Mouse (Mus musculus) kidney, embryonic 16.5 days (tissue): ENCODE results near the gene Olfr1513. TPM values are rescaled to one million over a fixed set of nuclear protein-coding genes. Genes with fewer than 3 reads are reported as not detected.
A peak's percentile ranks its signal among the peaks of the same experiment; 100 is the strongest.

Experiments used
- ATAC-seq: fragments of 200-750 bp; cut with Nextera tagmentation; 2 replicates; pipeline ENCODE4 v1.8.0; 2017; ENCODE audit warnings: moderate TSS enrichment; ENCODE audit not compliant: low FRiP score, low TSS enrichment
- H3K27ac ChIP-seq: fragments of 300-500 bp; sonication (generic); 2 replicates; pipeline ENCODE4 v1.5.1; 2014; ENCODE audit warnings: low read length
- H3K27me3 ChIP-seq: fragments of 300-500 bp; sonication (generic); 2 replicates; pipeline ENCODE4 v1.6.1; 2014; ENCODE audit warnings: low read length, control low read depth, mixed read lengths; ENCODE audit not compliant: insufficient read depth
- H3K36me3 ChIP-seq: fragments of 300-500 bp; sonication (generic); 2 replicates; pipeline ENCODE4 v1.6.1; 2014; ENCODE audit warnings: low read length, control low read depth, mixed read lengths; ENCODE audit not compliant: insufficient read depth
- H3K4me1 ChIP-seq: fragments of 300-500 bp; sonication (generic); 2 replicates; pipeline ENCODE4 v1.6.1; 2014; ENCODE audit warnings: low read length, control low read depth, mixed read lengths; ENCODE audit not compliant: insufficient read depth
- H3K4me2 ChIP-seq: fragments of 300-500 bp; sonication (generic); replicated peaks from 2 replicates; pipeline ENCODE4 v1.6.1; 2014; ENCODE audit warnings: low read depth, low read length
- H3K4me3 ChIP-seq: fragments of 300-500 bp; sonication (generic); 2 replicates; pipeline ENCODE4 v1.5.1; 2014; ENCODE audit warnings: mild to moderate bottlenecking, low read length
- H3K9ac ChIP-seq: fragments of 300-500 bp; sonication (generic); replicated peaks from 2 replicates; pipeline ENCODE4 v1.6.1; 2014; ENCODE audit warnings: low read length
- H3K9me3 ChIP-seq: fragments of 300-500 bp; sonication (generic); 2 replicates; pipeline ENCODE4 v1.6.1; 2016; ENCODE audit warnings: low read length, control low read depth
- WGBS: fragments of 180-500 bp; shearing (Covaris S2); extraction: QIAGEN DNeasy Blood & Tissue Kit; methylation state at CpG from one replicate; pipeline ENCODE4 v1.1.7; 2014; 5-methylcytosine and 5-hydroxymethylcytosine counted together
- polyA plus RNA-seq: library from polyadenylated mRNA; unstranded; fragments of >200 nt; fragmentation: Nextera tagmentation; extraction: Ambion mirVana; gene quantifications from 2 replicates; pipeline ENCODE4 v1.2.1, GENCODE M21; 2015

The Olfr1513 gene
- polyA plus RNA-seq, 1 experiment from 2014 or later: not detected

DNA sequence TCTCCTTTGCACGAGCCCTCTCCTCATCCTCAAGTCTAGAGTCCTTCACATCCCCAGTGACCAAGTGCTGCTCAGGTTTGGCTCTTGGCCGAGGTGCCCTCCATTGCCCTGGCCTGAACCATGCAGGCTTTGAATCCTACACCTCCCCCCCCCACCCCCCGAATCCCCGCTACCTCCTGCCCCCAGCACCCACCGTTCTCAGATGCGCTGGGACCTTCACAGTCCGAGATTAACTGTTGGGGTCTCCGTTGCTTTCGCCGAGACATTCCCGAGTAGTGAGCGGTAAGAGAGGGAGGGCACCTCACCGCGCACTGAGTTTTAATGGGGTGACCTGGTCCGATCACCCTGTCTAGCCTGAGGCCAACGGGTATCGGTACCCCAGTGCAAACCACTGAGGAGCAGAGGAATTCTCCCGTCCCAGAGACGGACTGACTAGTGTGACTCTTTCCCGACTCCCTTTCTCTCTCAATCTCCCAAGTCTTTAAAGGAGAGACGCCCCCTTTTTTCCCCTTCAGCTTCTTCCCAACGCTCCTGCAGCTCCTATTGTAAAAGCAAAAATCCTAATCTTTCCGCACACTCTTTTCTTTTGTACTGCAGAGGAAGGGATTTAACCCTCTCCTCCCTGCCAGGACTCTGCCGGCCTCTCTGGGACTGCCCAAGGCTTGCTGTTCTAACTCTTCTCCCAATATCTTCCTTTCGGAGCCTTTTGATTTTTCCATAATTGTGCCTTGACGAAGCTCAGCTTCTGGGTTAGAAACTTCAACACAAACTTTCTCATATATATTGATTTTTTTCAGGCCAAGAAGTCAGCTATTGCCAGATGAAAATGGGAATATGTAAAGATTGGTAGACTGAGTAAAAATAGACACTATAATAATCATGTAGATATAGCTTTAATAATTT, 28.0 kb downstream of the Olfr1513 start, which contains the start of gene Sall2:
Sall2 (minus strand) TSS at position 853 of the 903 bp plus-strand sequence.
- Histone ChIP-seq H3K27ac (no peak within 1 kb of the TSS), H3K27me3 (peaks cover 20% of the 10 kb centered on the region), H3K4me2 (peak within 1 kb of the TSS; percentile 70), H3K4me1 (peaks cover 9% of the 10 kb centered on the region; the same call in 1 of the 2 replicates), H3K4me3 (peak within 1 kb of the TSS; percentile 43), H3K9ac (peak within 1 kb of the TSS; percentile 61), H3K9me3 (no peaks in the 10 kb centered on the region), H3K36me3 (no peaks in the 10 kb centered on the region)
- 0 out of 2 replicates have a peak, but pooled peaks have one; percentile 46 for ATAC-seq
- 1% methylated on average over 26 of the region's 26 CpGs for WGBS

DNA sequence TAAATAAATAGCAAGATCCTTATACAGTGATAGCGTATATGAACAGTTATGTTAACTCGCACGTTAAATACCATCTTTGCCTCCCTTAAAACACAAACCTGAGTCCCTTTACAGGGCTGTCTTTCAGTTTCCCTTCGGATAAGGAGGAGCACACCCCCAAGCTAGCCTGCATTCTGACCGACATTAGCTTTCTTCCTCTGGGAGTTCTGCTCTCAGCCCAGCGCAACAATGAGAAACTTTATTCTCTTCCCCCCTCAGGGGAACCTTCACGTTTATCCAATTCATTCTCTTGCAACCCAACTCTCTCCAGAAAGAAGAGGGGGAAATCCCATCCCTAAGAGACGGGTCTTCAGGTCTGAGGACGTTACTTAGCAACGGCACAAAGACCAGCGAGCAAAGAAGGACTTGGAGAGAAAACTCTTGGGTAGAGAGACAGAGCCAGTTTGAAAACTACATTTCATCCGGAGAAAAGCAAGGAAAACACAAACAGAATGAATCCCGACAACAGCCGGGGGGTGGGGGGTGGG, 28.8 kb downstream of the Olfr1513 start:
- H3K36me3 ChIP-seq: no peaks in the 10 kb centered on the region
- WGBS: 4% methylated on average over 14 of the region's 14 CpGs
- H3K4me2 ChIP-seq: peak overlapping the region; percentile 70
- peaks cover 20% of the 10 kb centered on the region for H3K27me3 ChIP-seq
- ATAC-seq: no peak
- H3K4me3 ChIP-seq: peak overlapping the region; percentile 43
- H3K9me3 ChIP-seq: no peaks in the 10 kb centered on the region
- peaks cover 9% of the 10 kb centered on the region; the same call in 1 of the 2 replicates for H3K4me1 ChIP-seq
- H3K27ac ChIP-seq: no peak overlapping the region
- peak overlapping the region; percentile 61 for H3K9ac ChIP-seq

DNA sequence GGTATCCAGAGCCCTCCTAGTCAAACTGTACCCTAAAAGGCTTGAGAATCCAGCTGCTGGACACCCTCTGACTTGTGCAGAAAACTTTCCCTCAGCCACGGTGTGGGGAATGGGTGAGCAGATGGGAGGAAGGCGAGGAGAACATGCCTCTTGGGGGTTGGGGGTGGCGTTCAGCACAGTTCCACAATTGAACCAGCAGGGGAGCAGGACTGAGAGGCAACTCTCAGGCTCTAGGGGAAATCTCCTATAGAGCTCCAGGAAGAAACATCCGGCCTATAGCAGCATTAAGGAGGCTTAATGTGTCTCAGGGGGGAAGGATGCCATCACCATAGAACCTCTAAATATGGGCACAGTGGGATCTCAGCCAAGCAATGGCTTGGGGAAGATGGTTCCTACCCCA, 30.3 kb downstream of the Olfr1513 start:
- H3K4me3 ChIP-seq: no peak overlapping the region
- H3K36me3 ChIP-seq: no peaks in the 10 kb centered on the region
- peaks cover 20% of the 10 kb centered on the region for H3K27me3 ChIP-seq
- H3K9me3 ChIP-seq: no peaks in the 10 kb centered on the region
- peaks cover 9% of the 10 kb centered on the region; the same call in 1 of the 2 replicates for H3K4me1 ChIP-seq
- WGBS: 20% methylated on average over 4 of the region's 4 CpGs
- H3K9ac ChIP-seq: no peak overlapping the region
- no peak overlapping the region for H3K4me2 ChIP-seq
- no peak overlapping the region for H3K27ac ChIP-seq
- ATAC-seq: no peak

DNA sequence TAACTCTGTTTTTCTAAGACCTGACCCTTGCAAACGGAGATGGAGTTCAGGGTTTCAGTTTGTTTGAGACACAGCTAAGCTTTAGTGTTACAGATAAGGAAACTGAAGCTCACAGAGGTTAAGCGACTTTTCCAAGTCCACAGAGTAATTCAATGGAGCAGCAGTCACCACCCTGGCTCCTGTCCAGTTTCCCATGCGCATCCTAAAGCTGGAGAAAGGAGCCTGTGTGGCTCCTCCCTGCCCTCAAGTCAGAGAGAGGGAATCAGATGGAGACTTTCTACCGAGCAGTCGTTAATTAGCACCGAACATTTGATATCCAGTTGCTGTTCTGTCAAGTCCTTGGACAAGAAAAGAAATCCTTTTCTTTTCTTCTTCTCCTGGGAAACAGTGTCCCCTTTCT, 36.8 kb downstream of the Olfr1513 start:
- WGBS: 21% methylated on average over 6 of the region's 6 CpGs

DNA sequence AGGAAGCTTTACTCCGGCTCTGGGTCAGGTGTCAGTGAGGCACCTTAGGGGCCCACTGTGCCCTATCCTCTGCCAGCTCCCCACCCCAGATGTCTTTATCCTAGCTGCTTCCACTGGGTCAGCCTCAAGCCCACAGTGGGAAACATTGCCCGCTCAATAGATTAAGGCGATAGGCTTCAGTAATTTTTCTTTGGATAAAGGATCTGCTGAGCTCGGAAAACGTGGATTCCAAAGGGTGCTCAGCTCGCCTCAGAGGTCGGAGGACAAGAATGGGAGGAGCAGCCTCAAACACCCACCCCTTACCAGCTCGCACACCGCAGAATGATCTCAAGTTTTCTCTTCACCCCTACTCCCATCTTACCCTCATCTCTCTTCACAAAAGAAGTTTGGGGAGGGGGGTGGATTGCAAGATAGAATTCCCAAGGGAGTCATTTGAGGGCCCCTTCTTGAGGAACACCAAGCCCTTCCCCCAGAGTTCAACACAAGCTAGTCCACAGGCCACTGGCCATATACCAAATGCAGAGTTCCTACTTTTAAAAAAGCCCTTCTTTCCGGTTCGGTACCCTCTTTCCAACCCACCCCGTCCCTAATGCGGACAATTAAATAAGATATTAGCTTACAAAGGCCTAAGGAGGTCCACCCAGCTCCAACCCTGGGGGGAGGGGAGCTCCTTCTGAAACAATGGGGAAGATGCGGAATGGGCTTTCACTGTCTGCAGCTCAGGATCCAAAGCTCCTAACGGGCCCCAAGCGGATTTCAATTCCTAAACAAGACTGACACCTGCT, 39.6 kb downstream of the Olfr1513 start:
- peak; percentile 86 for ATAC-seq
- H3K4me1 ChIP-seq: peaks cover 37% of the 10 kb centered on the region
- H3K27me3 ChIP-seq: no peaks in the 10 kb centered on the region
- peak overlapping the region; percentile 97 for H3K27ac ChIP-seq
- H3K9me3 ChIP-seq: no peaks in the 10 kb centered on the region
- 7% methylated on average over 16 of the region's 16 CpGs for WGBS
- peak overlapping the region; percentile 72 for H3K4me2 ChIP-seq
- H3K9ac ChIP-seq: peak overlapping the region; percentile 94
- peaks cover 33% of the 10 kb centered on the region for H3K36me3 ChIP-seq
- H3K4me3 ChIP-seq: peak overlapping the region; percentile 88

More for the DNA sequence above, 36.8 kb downstream of the Olfr1513 start:
- Histone ChIP-seq H3K4me2 (no peak overlapping the region), H3K4me1 (peaks cover 17% of the 10 kb centered on the region), H3K9ac (no peak overlapping the region), H3K36me3 (peaks cover 6% of the 10 kb centered on the region), H3K27me3 (no peaks in the 10 kb centered on the region), H3K9me3 (no peaks in the 10 kb centered on the region), H3K4me3 (no peak overlapping the region), H3K27ac (no peak overlapping the region)
- ATAC-seq: no peak

DNA sequence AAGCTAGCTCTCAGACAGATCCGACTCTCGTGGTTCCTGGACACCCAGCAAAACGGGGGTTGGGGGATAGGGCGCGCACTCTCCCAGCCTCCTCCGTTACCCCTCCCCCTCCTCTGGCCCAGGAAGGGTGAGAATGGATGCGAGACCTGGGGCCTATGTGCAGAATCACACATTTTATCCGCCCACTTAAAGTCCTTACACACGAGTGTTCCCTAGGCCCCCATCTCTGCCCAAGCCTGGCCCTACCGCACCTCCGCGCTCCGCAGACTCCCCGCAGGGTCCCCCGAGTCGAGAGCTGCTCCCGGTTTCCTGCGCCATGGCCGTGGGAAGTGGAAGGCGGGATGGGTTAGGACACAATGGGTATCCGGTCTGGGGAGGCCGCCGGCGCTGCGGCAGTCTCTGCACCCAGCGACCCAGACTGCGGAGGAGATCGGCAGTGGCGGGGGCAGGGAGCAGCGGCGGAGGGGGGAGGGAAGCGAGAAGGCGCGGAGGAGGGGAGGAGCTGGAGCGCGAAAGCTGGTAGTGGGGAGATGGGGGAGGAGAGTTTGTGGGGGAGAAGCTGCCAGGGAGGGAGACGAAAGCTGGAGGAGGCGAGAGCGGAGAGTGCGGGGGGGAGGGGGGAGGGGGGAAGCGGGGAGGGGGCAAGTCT, 40.3 kb downstream of the Olfr1513 start:
- ATAC-seq: peak; percentile 87
- peaks cover under 1% of the 10 kb centered on the region; the same call in 1 of the 2 replicates for H3K9me3 ChIP-seq
- H3K27ac ChIP-seq: peak overlapping the region; percentile 97
- H3K4me3 ChIP-seq: peak overlapping the region; percentile 88
- H3K27me3 ChIP-seq: no peaks in the 10 kb centered on the region
- 0% methylated on average over 27 of the region's 41 CpGs for WGBS
- H3K9ac ChIP-seq: peak overlapping the region; percentile 94
- H3K4me1 ChIP-seq: peaks cover 39% of the 10 kb centered on the region
- H3K36me3 ChIP-seq: peaks cover 40% of the 10 kb centered on the region
- peak overlapping the region; percentile 72 for H3K4me2 ChIP-seq

DNA sequence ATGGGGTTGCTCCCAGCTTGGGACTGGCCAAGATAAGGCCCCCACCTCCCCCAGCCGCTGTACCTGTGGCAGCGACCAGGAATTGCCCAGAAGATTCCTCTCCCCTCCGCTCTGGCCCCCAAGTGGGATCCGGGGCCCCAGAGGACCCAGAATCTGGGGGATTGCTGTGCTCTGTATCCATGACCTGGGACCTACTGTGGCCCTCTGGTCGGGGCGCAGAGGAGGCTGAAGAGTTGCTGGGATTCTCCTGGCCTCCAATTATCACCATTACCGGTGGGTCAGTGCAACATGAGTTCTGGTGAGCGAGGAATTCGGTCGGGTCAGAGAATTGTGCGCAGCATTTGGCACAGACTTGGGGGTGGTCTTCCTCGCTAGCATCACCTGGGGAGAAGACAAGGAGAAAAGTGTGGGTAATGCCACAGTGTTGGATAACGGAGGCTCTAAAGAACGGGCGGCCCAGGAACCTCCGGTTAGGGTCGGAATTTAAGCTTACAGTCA, 40.9 kb downstream of the Olfr1513 start:
- ATAC-seq: no peak; the same call in 1 of the 2 replicates
- Histone ChIP-seq H3K27me3 (no peaks in the 10 kb centered on the region), H3K9ac (peak overlapping the region; percentile 94), H3K4me3 (peak overlapping the region; percentile 88), H3K27ac (peak overlapping the region; percentile 97), H3K36me3 (peaks cover 46% of the 10 kb centered on the region), H3K4me1 (peaks cover 39% of the 10 kb centered on the region), H3K9me3 (peaks cover 6% of the 10 kb centered on the region; the same call in 1 of the 2 replicates), H3K4me2 (peak overlapping the region; percentile 72)
- WGBS: 2% methylated on average over 17 of the region's 17 CpGs

DNA sequence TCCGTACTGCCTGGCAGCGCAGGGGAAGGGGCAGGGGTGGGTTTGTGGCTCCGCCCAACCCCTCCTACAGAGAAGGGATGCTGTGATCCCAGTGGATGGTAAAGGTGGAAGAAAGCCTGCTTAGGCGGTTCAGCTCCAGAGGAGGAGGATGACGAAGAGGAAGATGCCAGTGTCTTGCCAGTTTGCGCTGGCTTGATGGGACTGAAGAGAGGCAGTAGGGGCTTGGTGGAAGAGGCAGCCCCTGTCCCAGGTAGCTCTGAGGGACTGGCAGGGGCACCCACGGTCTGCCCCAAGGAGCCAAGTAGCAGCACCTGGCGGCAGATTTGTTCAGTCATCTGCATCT, 41.4 kb downstream of the Olfr1513 start:
- Histone ChIP-seq H3K9me3 (peaks cover 6% of the 10 kb centered on the region; the same call in 1 of the 2 replicates), H3K36me3 (peaks cover 47% of the 10 kb centered on the region), H3K27ac (peak overlapping the region; percentile 97), H3K4me1 (peaks cover 39% of the 10 kb centered on the region), H3K4me3 (peak overlapping the region; percentile 88), H3K4me2 (peak overlapping the region; percentile 72), H3K27me3 (no peaks in the 10 kb centered on the region), H3K9ac (peak overlapping the region; percentile 94; the same call in 1 of the 2 replicates)
- ATAC-seq: no peak
- 46% methylated on average over 8 of the region's 8 CpGs for WGBS
